Mouse (Mus musculus) G1E (cell line): ENCODE measurements around the gene Gm4756.

ENCODE experiments used
- CTCF ChIP-seq: IDR thresholded peaks from 2 replicates; pipeline ENCODE4 v1.5.1; 2012; ENCODE audit warnings: low read depth, low read length, inconsistent platforms, mixed read lengths
- GATA1 ChIP-seq: IDR thresholded peaks from 2 replicates; pipeline ENCODE4 v1.6.1; 2012; ENCODE audit warnings: borderline replicate concordance, low read length, inconsistent platforms, mixed read lengths
- GATA2 ChIP-seq: IDR thresholded peaks from 2 replicates; pipeline ENCODE4 v1.6.1; 2012; ENCODE audit warnings: low read depth, low read length, inconsistent platforms, borderline replicate concordance
- POLR2AphosphoS5 ChIP-seq: IDR thresholded peaks from 2 replicates; pipeline ENCODE4 v1.6.1; 2012; ENCODE audit warnings: low read depth, low read length, inconsistent platforms; ENCODE audit not compliant: insufficient replicate concordance
- TAL1 ChIP-seq: conservative IDR thresholded peaks from 2 replicates; pipeline ENCODE4 v1.6.1; 2012; ENCODE audit warnings: low read depth, low read length, inconsistent platforms, mixed read lengths

- TF ChIP-seq TAL1 (no peak), CTCF (no peak), GATA1 (no peak), GATA2 (no peak), POLR2AphosphoS5 (no peak)
Measured at GRCm38 (mm10) chr12:72664020-72664734, 14.7 kb upstream of the Gm4756 start.
